Mouse (Mus musculus) forebrain, embryonic 16.5 days (tissue): Measurements from ENCODE around the gene Yme1l1. TPM values are rescaled to one million over a fixed set of nuclear protein-coding genes. Genes with fewer than 3 reads are reported as not detected.

Experiments used
- ATAC-seq: fragments of 200-750 bp; cut with Nextera tagmentation; 2 replicates; pipeline ENCODE4 v1.8.0; 2017; ENCODE audit warnings: mild to moderate bottlenecking, moderate library complexity
- H3K27ac ChIP-seq: fragments of 300-500 bp; sonication (generic); 2 replicates; pipeline ENCODE4 v1.5.1; 2014; ENCODE audit warnings: low read length, control low read depth
- H3K27me3 ChIP-seq: fragments of 300-500 bp; sonication (generic); replicated peaks from 2 replicates; pipeline ENCODE4 v1.6.1; 2014; ENCODE audit warnings: low read length; ENCODE audit not compliant: control insufficient read depth, insufficient read depth
- H3K36me3 ChIP-seq: fragments of 300-500 bp; sonication (generic); 2 replicates; pipeline ENCODE4 v1.6.1; 2014; ENCODE audit not compliant: control insufficient read depth, insufficient read depth
- H3K4me1 ChIP-seq: fragments of 300-500 bp; sonication (generic); replicated peaks from 2 replicates; pipeline ENCODE4 v1.6.1; 2014; ENCODE audit warnings: low read length; ENCODE audit not compliant: control insufficient read depth, insufficient read depth
- H3K4me2 ChIP-seq: fragments of 300-500 bp; sonication (generic); 2 replicates; pipeline ENCODE4 v1.6.1; 2014; ENCODE audit warnings: mild to moderate bottlenecking, low read length, control low read depth
- H3K4me3 ChIP-seq: fragments of 300-500 bp; sonication (generic); replicated peaks from 2 replicates; pipeline ENCODE4 v1.5.1; 2014; ENCODE audit warnings: mild to moderate bottlenecking, low read length, control low read depth
- H3K9ac ChIP-seq: fragments of 300-500 bp; sonication (generic); replicated peaks from 2 replicates; pipeline ENCODE4 v1.6.1; 2014; ENCODE audit warnings: low read depth, low read length, control low read depth
- H3K9me3 ChIP-seq: fragments of 300-500 bp; sonication (generic); 2 replicates; pipeline ENCODE4 v1.6.1; 2016; ENCODE audit warnings: low read length; ENCODE audit not compliant: control insufficient read depth
- WGBS: fragments of 180-500 bp; shearing (Covaris S2); extraction: QIAGEN DNeasy Blood & Tissue Kit; methylation state at CpG from one replicate; pipeline ENCODE4 v1.1.7; 2014; 5-methylcytosine and 5-hydroxymethylcytosine counted together
- polyA plus RNA-seq: library from polyadenylated mRNA; unstranded; fragments of >200 nt; fragmentation: Nextera tagmentation; extraction: Ambion mirVana; gene quantifications from 2 replicates; pipeline ENCODE4 v1.2.1, GENCODE M21; 2015

Yme1l1 gene
- 74.7 and 76.0 TPM in 2 replicates for polyA plus RNA-seq

DNA sequence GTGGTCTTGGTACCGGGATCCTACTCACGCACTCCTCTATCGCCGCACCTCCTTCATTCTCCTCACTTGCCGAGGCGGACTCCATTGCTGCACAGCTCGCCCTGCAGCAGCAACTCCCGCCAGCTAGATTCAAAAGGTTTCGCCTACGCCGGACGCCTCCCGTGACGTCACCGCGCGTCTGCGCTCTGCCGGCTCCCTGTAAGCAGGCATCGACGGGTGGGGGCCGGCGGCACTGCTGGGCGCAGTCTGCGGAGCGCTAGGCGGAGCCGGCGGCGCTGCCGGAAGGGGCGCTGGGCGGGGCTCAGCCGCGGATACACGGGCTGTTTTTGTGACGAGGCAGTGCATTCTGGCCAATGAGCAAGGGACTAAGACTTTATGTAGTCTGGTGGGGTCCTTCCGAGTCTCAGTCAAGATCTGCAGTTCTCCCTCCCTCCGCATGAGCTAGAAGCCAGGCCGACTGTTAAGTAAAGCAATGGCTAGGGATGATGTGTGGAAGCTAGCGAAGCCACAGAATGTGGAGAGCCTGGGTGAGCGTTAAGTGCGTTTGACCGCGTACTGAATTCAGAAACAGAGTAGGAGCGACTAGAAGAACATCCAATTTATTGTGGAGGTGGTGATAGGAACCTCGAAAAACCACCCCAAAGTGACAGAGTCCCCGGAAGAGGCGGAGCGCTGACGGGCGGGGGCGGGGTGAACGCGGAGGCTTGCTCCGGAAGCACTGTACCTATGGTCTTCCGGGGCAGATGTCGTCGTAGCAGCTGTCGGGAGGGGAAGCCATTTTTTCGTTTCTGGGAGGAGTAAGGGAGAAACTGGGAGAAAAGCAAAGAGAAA, at the start of gene Yme1l1, which contains the start of gene Mastl:
TSS of gene Yme1l1 (plus strand) at position 593 of the 831 bp plus-strand sequence.
TSS of gene Mastl (minus strand) at position 248 of the 831 bp plus-strand sequence.
- WGBS, result under 1% methylated on average over 61 of the region's 61 CpGs
- H3K9me3 ChIP-seq, result no peaks in the 10 kb centered on the region

DNA sequence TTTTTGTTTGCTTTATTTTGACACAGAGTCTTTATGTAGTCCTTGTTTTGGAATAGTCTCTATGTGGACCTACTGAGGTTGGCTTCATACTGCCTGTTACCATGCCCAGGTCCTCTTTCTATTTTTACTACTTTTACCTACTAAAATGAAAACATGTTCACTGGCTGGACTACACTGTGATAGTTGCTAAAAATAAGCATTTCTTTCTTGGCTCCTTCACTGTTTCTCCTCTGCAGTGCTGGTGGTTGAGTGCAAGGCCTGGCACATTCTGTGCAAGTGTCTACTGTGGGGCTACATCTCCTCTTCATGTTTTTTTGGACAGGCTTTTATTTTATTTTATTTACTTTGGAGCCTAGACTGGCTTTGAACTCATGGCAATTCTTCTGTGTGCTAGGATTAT, 36.6 kb upstream of the Yme1l1 start:
- H3K36me3 ChIP-seq, result peaks cover 4% of the 10 kb centered on the region; the same call in 1 of the 2 replicates
- no peak for ATAC-seq
- H3K4me1 ChIP-seq, result no peaks in the 10 kb centered on the region
- no peaks in the 10 kb centered on the region for H3K9me3 ChIP-seq
- no peak overlapping the region for H3K27ac ChIP-seq
- no peak overlapping the region for H3K9ac ChIP-seq
- H3K4me2 ChIP-seq, result no peak overlapping the region
- no peaks in the 10 kb centered on the region for H3K27me3 ChIP-seq
- no peak overlapping the region for H3K4me3 ChIP-seq

More for the DNA sequence above, at the start of gene Yme1l1, which contains the start of gene Mastl:
- H3K9ac ChIP-seq, result peak within 1 kb of the TSS; percentile 81
- H3K27ac ChIP-seq, result peak within 1 kb of the TSS; percentile 100
- H3K4me1 ChIP-seq, result peaks cover 25% of the 10 kb centered on the region
- H3K4me2 ChIP-seq, result peak within 1 kb of the TSS; percentile 72
- no peaks in the 10 kb centered on the region for H3K27me3 ChIP-seq
- H3K4me3 ChIP-seq, result peak within 1 kb of the TSS; percentile 80
- H3K36me3 ChIP-seq, result no peaks in the 10 kb centered on the region
- peak; percentile 98 for ATAC-seq

DNA sequence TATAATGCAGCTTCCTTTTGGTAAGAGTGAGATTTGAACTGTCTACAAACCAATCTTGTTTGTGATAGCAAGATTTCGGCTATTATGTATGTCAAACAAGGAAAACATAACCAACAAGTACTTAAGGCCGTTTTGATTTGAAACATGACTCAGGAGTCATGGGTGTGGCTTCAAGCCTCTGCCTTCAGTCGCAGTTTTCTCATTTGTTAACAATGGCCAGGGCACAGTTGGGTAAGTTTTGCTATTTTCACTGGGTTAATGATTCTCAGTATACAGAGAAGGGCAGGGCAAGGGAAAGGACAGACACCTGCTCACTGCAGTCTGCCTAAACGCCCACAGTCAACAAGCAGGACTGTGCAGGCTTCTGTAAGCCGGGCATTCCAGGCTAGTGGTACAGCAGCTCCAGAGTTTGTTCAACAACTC, 959 bp upstream of the Yme1l1 start:
- H3K9ac ChIP-seq, result peak overlapping the region; percentile 52
- no peaks in the 10 kb centered on the region for H3K9me3 ChIP-seq
- peak overlapping the region; percentile 80 for H3K4me3 ChIP-seq
- ATAC-seq, result peak; percentile 4
- H3K4me2 ChIP-seq, result peak overlapping the region; percentile 67
- no peak overlapping the region; the same call in 1 of the 2 replicates for H3K27ac ChIP-seq
- H3K36me3 ChIP-seq, result no peaks in the 10 kb centered on the region
- WGBS, result 8% methylated on average over 5 of the region's 5 CpGs
- H3K27me3 ChIP-seq, result no peaks in the 10 kb centered on the region
- H3K4me1 ChIP-seq, result peaks cover 25% of the 10 kb centered on the region

DNA sequence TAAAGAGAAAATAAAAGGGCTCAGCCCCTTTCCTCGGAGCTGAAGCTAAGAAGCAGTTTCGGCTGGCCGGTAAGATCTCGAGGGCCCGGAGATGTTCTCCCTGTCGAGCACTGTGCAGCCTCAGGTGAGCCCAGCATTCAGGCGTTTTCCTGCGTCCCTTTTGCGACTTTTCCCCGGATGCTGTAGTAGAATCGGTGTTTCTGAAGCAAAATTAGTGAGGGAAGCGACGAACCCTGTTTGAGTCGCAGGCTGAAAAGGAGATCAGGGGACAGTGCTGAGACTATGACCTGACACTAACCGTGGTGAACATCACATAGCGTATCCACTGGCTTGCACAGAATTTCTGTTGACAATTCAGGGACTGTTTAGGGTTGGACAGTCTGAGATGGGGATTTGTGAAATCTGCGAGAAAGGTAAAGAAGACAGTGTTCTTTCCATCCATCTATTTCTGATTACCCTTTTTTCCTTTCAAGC, 476 bp downstream of the Yme1l1 start:
- no peaks in the 10 kb centered on the region for H3K27me3 ChIP-seq
- H3K27ac ChIP-seq, result peak overlapping the region; percentile 100
- H3K9ac ChIP-seq, result peak overlapping the region; percentile 81
- H3K4me2 ChIP-seq, result peak overlapping the region; percentile 72
- peak overlapping the region; percentile 80 for H3K4me3 ChIP-seq
- peaks cover 25% of the 10 kb centered on the region for H3K4me1 ChIP-seq
- H3K9me3 ChIP-seq, result no peaks in the 10 kb centered on the region
- ATAC-seq, result no peak; the same call in 1 of the 2 replicates
- WGBS, result under 1% methylated on average over 17 of the region's 17 CpGs
- H3K36me3 ChIP-seq, result no peaks in the 10 kb centered on the region

DNA sequence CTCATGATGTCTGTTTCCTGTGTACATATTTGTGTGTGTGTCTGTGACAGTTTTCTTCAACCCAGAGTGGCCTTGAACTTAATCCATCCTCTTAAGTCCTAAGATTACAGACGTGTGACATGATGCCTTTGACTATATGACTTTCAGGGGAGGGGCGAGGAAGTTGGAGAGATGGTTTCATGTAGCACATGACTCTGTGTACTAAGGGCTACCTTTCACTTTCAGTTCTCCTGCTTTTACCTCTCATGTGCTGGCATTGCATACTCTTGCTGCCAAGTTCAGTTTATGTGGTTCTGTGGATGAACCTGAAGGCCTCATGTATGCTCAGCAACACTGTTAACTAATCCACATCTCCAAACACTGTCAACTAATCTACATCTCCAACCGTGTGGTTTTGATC, 16.1 kb downstream of the Yme1l1 start:
- 88% methylated on average over 3 of the region's 3 CpGs for WGBS
- H3K4me1 ChIP-seq, result no peaks in the 10 kb centered on the region
- H3K4me3 ChIP-seq, result no peak overlapping the region
- no peak overlapping the region for H3K27ac ChIP-seq
- no peaks in the 10 kb centered on the region for H3K9me3 ChIP-seq
- H3K9ac ChIP-seq, result no peak overlapping the region
- no peak overlapping the region for H3K4me2 ChIP-seq
- H3K36me3 ChIP-seq, result peaks cover 36% of the 10 kb centered on the region
- ATAC-seq, result no peak
- H3K27me3 ChIP-seq, result no peaks in the 10 kb centered on the region

DNA sequence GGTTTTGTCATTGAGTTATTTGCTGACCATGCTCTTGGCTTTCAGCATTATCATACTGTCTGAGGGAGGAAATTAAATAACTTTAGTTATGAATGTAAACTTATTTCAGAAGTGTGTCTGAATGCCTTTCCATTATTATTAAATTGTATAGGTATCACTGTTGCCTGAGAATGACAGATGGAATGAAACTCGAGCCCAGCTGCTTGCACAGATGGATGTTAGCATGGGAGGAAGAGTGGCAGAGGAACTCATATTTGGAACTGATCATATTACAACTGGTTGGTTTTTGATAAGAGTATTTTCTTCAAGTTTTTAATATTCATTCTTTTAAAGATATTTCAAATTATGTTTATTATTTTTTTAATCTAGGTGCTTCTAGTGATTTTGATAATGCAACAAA, 38.2 kb downstream of the Yme1l1 start:
- H3K4me2 ChIP-seq, result no peak overlapping the region
- no peak overlapping the region for H3K9ac ChIP-seq
- peaks cover 34% of the 10 kb centered on the region for H3K36me3 ChIP-seq
- H3K4me3 ChIP-seq, result no peak overlapping the region
- H3K27me3 ChIP-seq, result no peaks in the 10 kb centered on the region
- 67% methylated on average over 1 of the region's 1 CpGs for WGBS
- ATAC-seq, result no peak
- H3K9me3 ChIP-seq, result no peaks in the 10 kb centered on the region
- H3K4me1 ChIP-seq, result no peaks in the 10 kb centered on the region
- H3K27ac ChIP-seq, result no peak overlapping the region

DNA sequence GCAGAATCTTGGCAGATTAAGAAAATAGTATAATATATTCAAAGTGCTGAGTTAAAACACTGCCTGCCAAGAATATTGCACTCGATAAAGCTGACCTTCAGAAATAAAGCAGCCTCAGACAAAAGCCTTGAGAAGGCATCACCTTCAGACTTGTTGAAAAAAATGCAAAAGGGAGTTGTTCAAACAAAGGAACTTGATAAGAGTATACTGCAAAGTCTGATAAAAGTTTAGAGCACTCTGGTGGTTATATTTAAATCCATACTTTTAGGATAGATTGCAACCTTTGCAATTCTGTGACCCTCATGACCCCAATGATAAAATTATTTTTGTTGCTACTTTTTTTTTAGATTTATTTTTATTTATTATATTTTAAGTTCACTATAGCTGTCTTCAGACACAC, 44.9 kb downstream of the Yme1l1 start:
- Histone ChIP-seq H3K27me3 (no peaks in the 10 kb centered on the region), H3K4me2 (no peak overlapping the region), H3K27ac (no peak overlapping the region), H3K4me3 (no peak overlapping the region), H3K4me1 (no peaks in the 10 kb centered on the region), H3K9ac (no peak overlapping the region), H3K36me3 (peaks cover 12% of the 10 kb centered on the region; the same call in 1 of the 2 replicates), H3K9me3 (no peaks in the 10 kb centered on the region)
- WGBS, result 95% methylated on average over 1 of the region's 1 CpGs
- no peak for ATAC-seq

DNA sequence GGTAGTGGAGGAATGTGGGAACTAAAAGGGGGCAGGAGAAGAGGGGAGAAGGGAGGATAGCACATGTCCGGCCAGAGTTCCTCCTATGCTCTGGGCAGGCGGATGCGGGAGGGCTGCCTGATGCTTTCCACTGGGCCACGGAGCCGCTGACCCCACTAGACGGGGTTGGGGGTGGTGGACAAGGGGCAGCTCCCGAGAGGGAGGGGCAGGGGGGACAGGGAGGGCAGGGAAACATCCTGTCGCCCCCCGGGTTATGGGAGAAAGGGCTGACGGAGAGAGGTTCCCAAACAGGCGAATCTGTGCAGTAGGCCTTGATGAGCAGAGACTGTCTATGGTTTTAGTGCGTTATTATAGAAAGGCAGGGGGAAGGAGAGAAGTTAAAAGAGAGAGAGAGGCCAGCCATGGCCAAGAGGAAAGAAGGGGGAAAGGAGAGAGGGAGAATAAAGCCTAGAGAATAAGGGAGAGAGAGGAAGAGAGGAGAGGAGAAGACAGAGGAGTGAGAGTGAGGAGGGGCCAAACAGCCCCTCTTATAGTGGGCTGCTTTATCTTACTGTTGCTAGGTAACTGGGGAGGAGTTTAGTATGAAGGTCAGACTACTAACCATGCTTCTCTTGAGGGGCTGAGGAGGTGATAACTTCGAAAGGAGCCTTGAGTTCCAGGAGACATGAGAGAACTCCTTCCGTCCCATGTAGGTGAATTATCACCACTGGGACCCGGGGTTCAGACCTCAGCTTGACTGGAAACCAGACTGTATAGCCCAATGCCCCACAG, 46.9 kb downstream of the Yme1l1 start:
- Histone ChIP-seq H3K36me3 (peaks cover 8% of the 10 kb centered on the region; the same call in 1 of the 2 replicates), H3K9ac (no peak overlapping the region), H3K4me3 (no peak overlapping the region), H3K27ac (no peak overlapping the region), H3K4me1 (no peaks in the 10 kb centered on the region), H3K9me3 (no peaks in the 10 kb centered on the region), H3K4me2 (no peak overlapping the region), H3K27me3 (no peaks in the 10 kb centered on the region)
- WGBS, result 67% methylated on average over 15 of the region's 15 CpGs
- no peak for ATAC-seq

DNA sequence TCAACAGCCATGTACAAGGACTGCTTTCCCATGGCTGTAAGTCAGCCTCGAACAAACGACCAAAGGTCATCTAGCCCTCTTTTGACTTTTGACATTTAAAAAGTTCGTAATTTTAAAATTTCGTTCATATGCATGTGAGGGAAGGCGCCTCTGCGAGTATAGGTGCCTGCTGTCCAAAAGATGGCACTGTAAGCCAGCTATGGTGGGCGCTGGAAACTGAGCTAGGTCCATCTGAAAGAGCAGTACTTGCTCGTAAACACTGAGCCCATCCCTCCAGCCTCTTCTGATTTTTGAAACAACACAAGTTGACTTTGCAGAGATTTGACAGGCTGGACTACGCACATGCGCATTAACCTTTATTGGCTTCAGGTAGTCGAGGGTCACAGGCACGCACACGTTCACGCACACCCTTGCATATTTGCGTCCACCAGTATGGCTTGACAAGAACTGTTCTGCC, 50.9 kb downstream of the Yme1l1 start, which contains the start of gene 4931423N10Rik:
TSS of gene 4931423N10Rik (plus strand) at position 407 of the 457 bp plus-strand sequence.
- Histone ChIP-seq H3K4me3 (no peak within 1 kb of the TSS), H3K9ac (no peak within 1 kb of the TSS), H3K36me3 (no peaks in the 10 kb centered on the region), H3K9me3 (no peaks in the 10 kb centered on the region), H3K4me1 (no peaks in the 10 kb centered on the region), H3K27ac (no peak within 1 kb of the TSS), H3K4me2 (no peak within 1 kb of the TSS), H3K27me3 (no peaks in the 10 kb centered on the region)
- no peak for ATAC-seq
- WGBS, result 87% methylated on average over 15 of the region's 15 CpGs
